Mouse (Mus musculus) midbrain, embryonic 14.5 days (tissue): ENCODE measurements around the gene Angpt4. TPM values are rescaled to one million over a fixed set of nuclear protein-coding genes. Genes with fewer than 3 reads are reported as not detected.

ENCODE experiments used
- ATAC-seq: fragments of 200-750 bp; cut with Nextera tagmentation; 2 replicates; pipeline ENCODE4 v1.8.0; 2017; ENCODE audit warnings: moderate number of reproducible peaks, moderate library complexity; ENCODE audit not compliant: low FRiP score, low TSS enrichment
- DNase-seq: peaks from one replicate; pipeline ENCODE4 v3.0.0-alpha.2; 2015
- H3K27ac ChIP-seq: fragments of 300-500 bp; sonication (generic); replicated peaks from 2 replicates; pipeline ENCODE4 v1.5.1; 2014; ENCODE audit warnings: mild to moderate bottlenecking, low read depth, low read length, moderate library complexity
- H3K27me3 ChIP-seq: fragments of 300-500 bp; sonication (generic); 2 replicates; pipeline ENCODE4 v1.6.1; 2014; ENCODE audit warnings: low read length, control low read depth, mixed read lengths; ENCODE audit not compliant: control insufficient read depth, insufficient read depth
- H3K36me3 ChIP-seq: fragments of 300-500 bp; sonication (generic); 2 replicates; pipeline ENCODE4 v1.6.1; 2014; ENCODE audit warnings: low read length, control low read depth; ENCODE audit not compliant: control insufficient read depth, insufficient read depth
- H3K4me1 ChIP-seq: fragments of 300-500 bp; sonication (generic); 2 replicates; pipeline ENCODE4 v1.6.1; 2014; ENCODE audit warnings: mild to moderate bottlenecking, antibody characterized with exemption, low read length, control low read depth; ENCODE audit not compliant: control insufficient read depth, insufficient read depth
- H3K4me2 ChIP-seq: fragments of 300-500 bp; sonication (generic); 2 replicates; pipeline ENCODE4 v1.6.1; 2014; ENCODE audit warnings: mild to moderate bottlenecking, low read length, moderate library complexity
- H3K4me3 ChIP-seq: fragments of 300-500 bp; sonication (generic); replicated peaks from 2 replicates; pipeline ENCODE4 v1.5.1; 2014; ENCODE audit warnings: low read depth, low read length
- H3K9ac ChIP-seq: fragments of 300-500 bp; sonication (generic); replicated peaks from 2 replicates; pipeline ENCODE4 v1.6.1; 2014; ENCODE audit warnings: mild to moderate bottlenecking, low read length, moderate library complexity
- H3K9me3 ChIP-seq: fragments of 300-500 bp; sonication (generic); 2 replicates; pipeline ENCODE4 v1.6.1; 2016; ENCODE audit warnings: low read length, control low read depth, mixed read lengths; ENCODE audit not compliant: control insufficient read depth
- WGBS: fragments of 180-500 bp; shearing (Covaris S2); extraction: QIAGEN DNeasy Blood & Tissue Kit; methylation state at CpG from one replicate; pipeline ENCODE4 v1.1.7; 2014; 5-methylcytosine and 5-hydroxymethylcytosine counted together
- polyA plus RNA-seq: library from polyadenylated mRNA; unstranded; fragments of >200 nt; fragmentation: Nextera tagmentation; extraction: Ambion mirVana; gene quantifications from 2 replicates; pipeline ENCODE4 v1.2.1, GENCODE M21; 2014

Gene Angpt4
- polyA plus RNA-seq, 1 experiment from 2014 or later: 0.17 TPM

- Histone ChIP-seq H3K4me1 (no peaks in the 10 kb centered on the region), H3K27me3 (no peaks in the 10 kb centered on the region), H3K9ac (no peak overlapping the region), H3K4me3 (no peak overlapping the region), H3K27ac (no peak overlapping the region), H3K4me2 (no peak overlapping the region), H3K36me3 (no peaks in the 10 kb centered on the region), H3K9me3 (no peaks in the 10 kb centered on the region)
- ATAC-seq (no peak), DNase-seq (no peak)
- 70% methylated on average over 8 of the region's 8 CpGs for WGBS
Measured at GRCm38 (mm10) chr2:151921068-151921467, 10.1 kb downstream of the Angpt4 start.

- ATAC-seq (no peak), DNase-seq (no peak)
- H3K36me3 ChIP-seq: no peaks in the 10 kb centered on the region
- no peaks in the 10 kb centered on the region for H3K4me1 ChIP-seq
- 54% methylated on average over 4 of the region's 4 CpGs for WGBS
- no peak overlapping the region for H3K27ac ChIP-seq
- no peak overlapping the region for H3K4me3 ChIP-seq
- H3K9ac ChIP-seq: no peak overlapping the region
- H3K4me2 ChIP-seq: no peak overlapping the region
- H3K9me3 ChIP-seq: no peaks in the 10 kb centered on the region
- H3K27me3 ChIP-seq: no peaks in the 10 kb centered on the region
Measured at GRCm38 (mm10) chr2:151921596-151921995, 10.6 kb downstream of the Angpt4 start.

- H3K27ac ChIP-seq: no peak overlapping the region
- H3K4me2 ChIP-seq: no peak overlapping the region
- DNase-seq (no peak), ATAC-seq (no peak)
- 80% methylated on average over 7 of the region's 7 CpGs for WGBS
- H3K4me1 ChIP-seq: no peaks in the 10 kb centered on the region
- H3K9me3 ChIP-seq: no peaks in the 10 kb centered on the region
- no peak overlapping the region for H3K4me3 ChIP-seq
- no peaks in the 10 kb centered on the region for H3K27me3 ChIP-seq
- H3K9ac ChIP-seq: no peak overlapping the region
- H3K36me3 ChIP-seq: no peaks in the 10 kb centered on the region
Measured at GRCm38 (mm10) chr2:151924276-151924675, 13.3 kb downstream of the Angpt4 start.

- DNase-seq: no peak
- H3K4me1 ChIP-seq: no peaks in the 10 kb centered on the region
- H3K4me3 ChIP-seq: no peak overlapping the region
- H3K36me3 ChIP-seq: no peaks in the 10 kb centered on the region
- no peaks in the 10 kb centered on the region for H3K27me3 ChIP-seq
- ATAC-seq: no peak
- no peak overlapping the region for H3K9ac ChIP-seq
- H3K4me2 ChIP-seq: no peak overlapping the region
- WGBS: 71% methylated on average over 4 of the region's 4 CpGs
- H3K9me3 ChIP-seq: no peaks in the 10 kb centered on the region
- H3K27ac ChIP-seq: no peak overlapping the region
Measured at GRCm38 (mm10) chr2:151925715-151926114, 14.7 kb downstream of the Angpt4 start.

GRCm38 (mm10) chr2:151927103-151927502 is 16.1 kb downstream of the Angpt4 start:
- Histone ChIP-seq H3K9me3 (no peaks in the 10 kb centered on the region), H3K36me3 (no peaks in the 10 kb centered on the region), H3K4me3 (no peak overlapping the region), H3K4me1 (no peaks in the 10 kb centered on the region), H3K27ac (no peak overlapping the region), H3K9ac (no peak overlapping the region), H3K4me2 (no peak overlapping the region), H3K27me3 (no peaks in the 10 kb centered on the region)
- 93% methylated on average over 11 of the region's 11 CpGs for WGBS
- DNase-seq: no peak
- no peak for ATAC-seq

- no peak overlapping the region for H3K4me3 ChIP-seq
- H3K9me3 ChIP-seq: no peaks in the 10 kb centered on the region
- DNase-seq (peak; percentile 85), ATAC-seq (no peak)
- no peaks in the 10 kb centered on the region for H3K4me1 ChIP-seq
- H3K4me2 ChIP-seq: no peak overlapping the region
- H3K9ac ChIP-seq: no peak overlapping the region
- 37% methylated on average over 7 of the region's 7 CpGs for WGBS
- no peaks in the 10 kb centered on the region for H3K36me3 ChIP-seq
- no peak overlapping the region for H3K27ac ChIP-seq
- H3K27me3 ChIP-seq: no peaks in the 10 kb centered on the region
Measured at GRCm38 (mm10) chr2:151930389-151931074, 19.5 kb downstream of the Angpt4 start.

- H3K4me3 ChIP-seq: no peak overlapping the region
- DNase-seq (no peak), ATAC-seq (no peak)
- H3K27ac ChIP-seq: no peak overlapping the region
- H3K36me3 ChIP-seq: no peaks in the 10 kb centered on the region
- H3K27me3 ChIP-seq: no peaks in the 10 kb centered on the region
- no peak overlapping the region for H3K4me2 ChIP-seq
- 48% methylated on average over 3 of the region's 3 CpGs for WGBS
- H3K4me1 ChIP-seq: no peaks in the 10 kb centered on the region; the same call in 1 of the 2 replicates
- H3K9ac ChIP-seq: no peak overlapping the region
- no peaks in the 10 kb centered on the region for H3K9me3 ChIP-seq
Measured at GRCm38 (mm10) chr2:151937893-151938292, 26.9 kb downstream of the Angpt4 start.

- no peaks in the 10 kb centered on the region; the same call in 1 of the 2 replicates for H3K4me1 ChIP-seq
- H3K36me3 ChIP-seq: no peaks in the 10 kb centered on the region
- H3K9ac ChIP-seq: no peak overlapping the region
- 75% methylated on average over 11 of the region's 11 CpGs for WGBS
- no peak for ATAC-seq
- no peaks in the 10 kb centered on the region for H3K27me3 ChIP-seq
- no peak overlapping the region for H3K4me2 ChIP-seq
- no peak for DNase-seq
- no peak overlapping the region for H3K27ac ChIP-seq
- no peaks in the 10 kb centered on the region for H3K9me3 ChIP-seq
- H3K4me3 ChIP-seq: no peak overlapping the region
Measured at GRCm38 (mm10) chr2:151938780-151939200, 27.8 kb downstream of the Angpt4 start.

- 77% methylated on average over 5 of the region's 5 CpGs for WGBS
- Histone ChIP-seq H3K9ac (no peak overlapping the region), H3K27me3 (no peaks in the 10 kb centered on the region), H3K9me3 (no peaks in the 10 kb centered on the region), H3K4me2 (no peak overlapping the region), H3K4me1 (no peaks in the 10 kb centered on the region; the same call in 1 of the 2 replicates), H3K27ac (no peak overlapping the region), H3K4me3 (no peak overlapping the region), H3K36me3 (no peaks in the 10 kb centered on the region)
- DNase-seq (no peak), ATAC-seq (no peak)
Measured at GRCm38 (mm10) chr2:151939651-151940420, 28.8 kb downstream of the Angpt4 start.
